Mouse (Mus musculus) left cerebral cortex, adult 18-20 months (tissue): ENCODE measurements around the gene Neurl3. TPM values are rescaled to one million over a fixed set of nuclear protein-coding genes. Genes with fewer than 3 reads are reported as not detected.

Source experiments
- DNase-seq, 2 experiments: peaks; one replicate each; pipeline ENCODE4 v3.0.0; 2021 to 2022; ENCODE audit warnings: low spot score in 2 of 2, mixed read lengths in 1 of 2
- long read RNA-seq, 2 experiments: library from polyadenylated mRNA; stranded (forward); transcript quantifications; one replicate each; pipeline ENCODE4 v2.0.0; 2021
- total RNA-seq, 2 experiments: library from RNA; stranded (reverse); gene quantifications; 2 replicates each; pipeline ENCODE4 v1.2.3; 2021

Neurl3 gene
- under 1 TPM; 0.52 to 0.60 TPM for total RNA-seq
- long read RNA-seq, experiment 1: 0 reads
- long read RNA-seq, experiment 2, partial matches to known transcripts: 0 of 3 reads
- long read RNA-seq, experiment 2, other reads (novel, unspliced or antisense): 0 of 3 reads

- DNase-seq: no peak
These were observed at the start of gene Neurl3 for GRCm38 (mm10) chr1:36274455-36274854. Gene Neurl3 (minus strand): TSS chr1:36274679.

GRCm38 (mm10) chr1:36323746-36324448, 49.4 kb upstream of the Neurl3 start:
- DNase-seq: peak; percentile 42 to 49

GRCm38 (mm10) chr1:36323076-36323475, 48.6 kb upstream of the Neurl3 start:
- DNase-seq: no peak

- no peak for DNase-seq
These were observed 47.5 kb upstream of the Neurl3 start for GRCm38 (mm10) chr1:36321829-36322573.

- DNase-seq: no peak
These were observed 46.7 kb upstream of the Neurl3 start for GRCm38 (mm10) chr1:36321164-36321563.

GRCm38 (mm10) chr1:36315776-36316100, 41.3 kb upstream of the Neurl3 start:
- DNase-seq: no peak

- no peak for DNase-seq
These were observed 40.7 kb upstream of the Neurl3 start for GRCm38 (mm10) chr1:36314959-36315775.

- DNase-seq: peak in 1 of 2 experiments; percentile 31
These were observed 35.0 kb upstream of the Neurl3 start for GRCm38 (mm10) chr1:36309498-36309901.

- no peak for DNase-seq
These were observed 34.5 kb upstream of the Neurl3 start for GRCm38 (mm10) chr1:36308966-36309475.

- no peak for DNase-seq
These were observed 34.0 kb upstream of the Neurl3 start for GRCm38 (mm10) chr1:36308451-36308901.

GRCm38 (mm10) chr1:36307495-36308280, 33.2 kb upstream of the Neurl3 start, which contains the start of gene Arid5a:
Gene Arid5a (plus strand): TSS chr1:36307733.
- peak; percentile 77 to 86 for DNase-seq

- no peak for DNase-seq
These were observed 32.6 kb upstream of the Neurl3 start for GRCm38 (mm10) chr1:36307121-36307494.

- DNase-seq: no peak
These were observed 31.6 kb upstream of the Neurl3 start for GRCm38 (mm10) chr1:36306120-36306519.

- no peak for DNase-seq
These were observed 30.3 kb upstream of the Neurl3 start for GRCm38 (mm10) chr1:36304764-36305163.

GRCm38 (mm10) chr1:36303381-36304320, 29.2 kb upstream of the Neurl3 start:
- peak; percentile 73 to 77 for DNase-seq

- no peak for DNase-seq
These were observed 28.5 kb upstream of the Neurl3 start for GRCm38 (mm10) chr1:36302957-36303356.

- DNase-seq: no peak
These were observed 27.8 kb upstream of the Neurl3 start for GRCm38 (mm10) chr1:36302273-36302672.

GRCm38 (mm10) chr1:36300486-36300885, 26.0 kb upstream of the Neurl3 start:
- DNase-seq: no peak

- DNase-seq: no peak
These were observed 25.2 kb upstream of the Neurl3 start for GRCm38 (mm10) chr1:36299676-36300075.
